Mouse (Mus musculus) thymus, postnatal 36 days (tissue): ENCODE data around the gene Brcc3.

Experiments used
- DNase-seq, 2 experiments: peaks; one replicate each; pipeline ENCODE4 v3.0.0; 2022; ENCODE audit warnings: mixed read lengths in 2 of 2

The Brcc3 gene

DNA sequence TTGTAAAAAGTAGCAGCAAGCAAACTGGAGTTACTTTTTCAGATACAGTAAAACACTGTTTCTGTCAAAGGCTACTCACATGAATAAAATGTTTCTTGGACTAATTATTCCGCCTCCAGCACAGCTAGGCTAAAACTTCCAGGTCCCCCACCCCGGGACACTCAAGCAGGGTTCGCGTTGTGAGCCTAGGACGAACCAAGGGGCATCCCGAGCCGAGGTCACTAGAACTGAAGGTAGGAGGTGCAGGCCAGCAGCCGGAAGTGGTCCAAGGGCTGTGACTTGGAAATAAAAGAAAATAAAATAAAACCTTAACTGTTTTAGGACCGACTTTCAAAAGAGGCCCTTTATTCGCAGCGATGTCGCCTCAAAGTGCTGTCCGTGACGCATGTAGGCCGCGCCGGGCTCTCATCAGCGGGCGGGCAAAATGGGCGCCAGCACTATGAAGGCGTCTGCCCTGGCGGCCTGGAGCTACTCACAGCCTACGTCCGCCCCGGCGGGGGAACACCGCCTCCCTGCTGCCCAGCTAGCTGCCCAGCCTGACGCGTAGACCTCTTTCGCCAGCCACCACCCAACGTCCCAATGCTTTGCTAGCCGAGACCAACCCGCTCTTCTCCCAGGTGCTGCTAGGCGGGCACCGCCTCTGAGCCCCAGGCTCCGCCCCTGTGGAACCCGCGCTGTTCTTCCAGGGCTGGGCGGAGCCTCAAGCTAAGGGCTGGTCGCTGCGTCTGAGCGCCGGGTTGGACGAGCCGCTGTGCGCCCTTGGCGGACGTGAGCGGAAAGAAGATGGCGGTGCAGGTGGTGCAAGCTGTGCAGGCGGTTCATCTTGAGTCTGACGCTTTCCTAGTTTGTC, at the start of gene Brcc3, which contains the start of the genes Cmc4 and Mtcp1:
Gene Brcc3 (plus strand): TSS at position 693 of the 850 bp plus-strand sequence.
Gene Cmc4 (minus strand): TSS at position 649 of the 850 bp plus-strand sequence.
Gene Mtcp1 (minus strand): TSS at position 653 of the 850 bp plus-strand sequence.
- DNase-seq = peak; percentile 83 to 91

DNA sequence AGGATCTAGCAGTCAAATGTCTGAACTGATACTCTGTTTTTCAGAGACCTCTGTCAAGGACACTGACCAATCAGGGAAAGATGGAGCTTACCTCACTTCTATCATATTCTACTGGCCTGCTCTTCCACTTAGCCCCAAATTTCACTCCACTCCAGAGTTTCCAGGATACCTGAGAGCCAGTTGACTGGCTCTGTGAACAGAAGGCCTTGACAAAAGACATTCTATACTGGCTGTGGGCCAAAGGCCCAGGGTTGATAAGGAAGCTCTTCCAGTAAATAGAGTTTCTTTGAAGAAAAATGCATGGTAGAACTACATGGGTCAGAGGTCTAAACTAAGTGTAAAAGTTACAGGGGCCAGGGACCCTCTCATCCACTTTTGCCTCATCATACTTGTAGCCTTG, 46.2 kb upstream of the Brcc3 start:
- no peak for DNase-seq

DNA sequence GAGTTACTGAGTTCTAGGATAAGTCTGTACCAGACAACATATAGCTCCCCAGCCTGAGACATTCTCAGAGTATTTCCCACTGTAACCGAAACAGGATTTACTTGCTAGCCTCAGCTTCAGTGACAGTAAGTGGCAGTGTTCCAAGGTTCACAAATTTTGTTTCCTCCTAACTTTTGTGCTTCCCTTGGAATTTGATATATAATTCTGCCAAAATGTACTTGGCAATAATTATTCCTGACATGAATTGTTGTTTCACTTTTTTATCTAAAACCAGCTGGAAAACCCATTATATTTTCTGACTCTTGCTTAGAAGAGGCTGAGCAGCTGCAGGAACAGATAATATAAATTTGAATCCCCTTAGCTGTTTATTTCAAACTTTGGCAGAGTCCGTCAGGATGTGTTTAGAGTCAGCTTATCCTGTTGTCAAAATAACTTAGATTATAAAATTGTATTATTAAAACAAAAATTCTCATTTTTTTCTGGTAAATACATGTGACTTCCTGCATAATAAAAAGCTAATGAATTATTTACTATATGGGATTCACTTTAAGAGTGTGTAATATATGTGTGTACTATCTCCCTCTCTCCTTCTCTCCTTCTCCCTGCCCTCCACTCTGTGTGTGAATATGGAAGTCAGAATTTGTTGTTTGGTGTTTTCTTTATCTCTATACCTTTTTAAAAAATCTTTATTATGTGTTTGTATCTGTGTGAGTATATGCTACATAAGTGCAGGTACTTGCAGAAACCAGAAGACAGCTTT, 43.6 kb upstream of the Brcc3 start:
- DNase-seq = no peak

DNA sequence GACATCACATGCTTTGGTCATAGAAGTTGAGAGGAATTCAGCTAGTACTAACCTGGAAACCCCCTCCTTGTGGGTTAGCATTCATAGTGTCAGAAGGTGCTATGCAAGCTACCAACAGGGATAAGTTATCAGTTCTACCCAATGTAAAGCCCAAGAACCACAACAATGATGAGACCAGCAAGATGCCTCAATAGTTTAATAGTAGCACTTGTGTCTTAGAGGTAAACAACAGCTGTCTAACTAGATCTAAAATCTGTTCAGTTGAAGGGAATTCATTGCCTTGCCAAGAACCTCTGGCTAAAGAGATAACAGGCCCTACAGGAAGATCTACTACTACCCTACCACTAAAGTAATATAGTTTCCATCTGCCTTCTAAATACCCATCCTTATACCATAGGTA, 39.6 kb upstream of the Brcc3 start:
- no peak for DNase-seq

DNA sequence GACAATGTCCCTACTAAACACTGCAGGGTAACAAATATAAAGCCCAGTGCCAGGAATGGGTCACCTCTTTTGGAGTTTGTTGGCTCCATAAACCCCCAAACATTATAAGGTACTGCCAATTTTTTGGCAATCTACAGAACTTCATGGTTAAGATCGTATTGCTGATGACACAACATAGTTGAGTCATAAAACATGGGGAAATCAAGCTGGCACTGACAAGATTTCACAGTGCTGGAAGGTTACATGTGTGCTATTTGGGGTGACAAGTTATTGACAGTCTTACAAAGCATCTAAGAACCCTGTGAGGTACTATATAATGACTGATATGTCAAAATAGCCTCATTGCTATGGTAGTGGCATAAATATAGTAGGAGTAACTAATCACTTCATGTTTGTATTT, 35.3 kb upstream of the Brcc3 start:
- DNase-seq = no peak

DNA sequence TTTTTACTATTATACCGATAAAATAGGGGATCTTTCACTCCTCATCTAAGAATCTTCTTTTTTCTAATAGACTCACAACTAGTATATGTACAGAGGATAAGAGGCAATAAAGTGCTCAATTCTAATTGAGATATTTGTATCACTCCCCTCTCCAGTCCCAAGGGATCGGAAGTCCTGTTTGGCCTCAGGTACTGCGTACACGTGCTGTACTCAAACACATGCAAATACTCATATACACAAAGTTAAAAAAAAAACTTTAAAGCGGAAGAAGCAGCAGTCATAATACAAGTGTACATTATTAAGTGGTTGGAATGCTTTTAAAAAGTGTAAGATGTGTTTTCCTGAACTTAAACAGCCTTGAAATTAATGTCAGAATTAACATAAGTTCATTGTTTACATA, 34.7 kb upstream of the Brcc3 start:
- DNase-seq = no peak

DNA sequence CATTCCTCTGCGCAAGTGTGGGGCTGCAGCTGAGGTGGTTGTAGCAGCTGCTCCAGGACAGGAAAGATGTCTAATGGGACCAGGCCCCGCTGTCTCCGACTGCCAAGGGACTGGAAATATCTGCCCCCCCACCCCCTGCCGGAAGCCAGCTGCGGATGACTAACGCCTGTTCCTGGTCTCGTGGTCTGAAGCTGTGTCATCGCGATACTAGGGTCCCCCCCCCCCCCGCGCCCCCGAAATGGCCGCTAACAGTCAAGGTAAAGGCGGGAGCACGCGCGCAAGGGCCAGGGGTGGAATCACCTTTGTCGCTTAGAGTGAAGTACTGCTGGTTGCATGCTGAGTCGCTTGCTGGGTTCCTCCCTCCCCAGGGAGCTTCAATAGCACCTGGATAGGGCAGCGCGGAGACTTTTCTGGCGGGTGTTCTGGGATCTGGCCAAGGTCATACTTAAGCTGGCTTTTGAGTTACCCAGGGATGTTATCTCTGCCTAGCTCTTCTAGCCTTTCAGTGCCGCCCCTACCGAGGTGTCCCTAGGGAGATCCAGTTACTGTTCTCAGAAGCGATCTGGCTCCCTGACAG, 34.1 kb upstream of the Brcc3 start, which contains the start of the genes Fundc2 and F8:
Gene Fundc2 (plus strand): TSS at position 205 of the 577 bp plus-strand sequence.
Gene F8 (minus strand): TSS at position 421 of the 577 bp plus-strand sequence.
- DNase-seq = peak; percentile 66 to 77

DNA sequence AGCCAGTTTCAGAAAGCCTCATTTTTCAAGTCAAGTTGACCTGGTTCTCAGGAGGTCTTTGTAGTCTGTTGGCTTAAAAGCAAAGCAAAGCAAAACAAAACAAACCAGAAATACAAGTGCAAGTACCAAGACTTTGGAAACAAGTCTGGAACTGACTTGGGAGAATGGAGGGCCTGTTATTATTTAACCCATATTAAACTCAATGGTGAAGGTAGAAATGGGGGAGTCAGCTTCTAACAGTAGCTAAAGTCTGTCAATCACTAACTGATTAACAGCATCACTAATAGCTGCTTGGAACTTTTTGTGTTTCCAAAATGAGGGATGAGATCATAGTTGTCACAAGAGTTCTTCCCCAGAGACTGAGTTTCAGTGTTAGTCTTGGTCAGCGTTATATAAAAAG, 17.0 kb upstream of the Brcc3 start:
- no peak for DNase-seq

DNA sequence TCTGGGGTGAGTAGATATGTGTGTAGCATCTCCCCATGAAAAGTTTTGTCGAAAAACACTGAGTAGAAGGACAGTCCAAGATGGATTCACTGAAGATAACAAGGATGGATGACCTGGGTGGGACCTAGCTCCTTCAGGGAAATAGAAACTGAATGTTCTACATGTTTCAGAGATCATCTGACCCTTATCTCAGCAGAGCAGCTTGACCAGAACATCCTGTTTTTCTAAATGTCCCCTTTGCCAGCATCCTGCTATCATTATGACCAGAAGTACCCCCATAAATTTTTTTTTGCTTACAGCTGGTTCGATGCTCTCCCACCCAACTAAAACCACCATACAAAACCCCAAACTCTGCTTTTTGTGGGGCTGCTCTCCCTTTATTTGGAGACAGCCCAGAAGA, 13.8 kb upstream of the Brcc3 start:
- no peak for DNase-seq

DNA sequence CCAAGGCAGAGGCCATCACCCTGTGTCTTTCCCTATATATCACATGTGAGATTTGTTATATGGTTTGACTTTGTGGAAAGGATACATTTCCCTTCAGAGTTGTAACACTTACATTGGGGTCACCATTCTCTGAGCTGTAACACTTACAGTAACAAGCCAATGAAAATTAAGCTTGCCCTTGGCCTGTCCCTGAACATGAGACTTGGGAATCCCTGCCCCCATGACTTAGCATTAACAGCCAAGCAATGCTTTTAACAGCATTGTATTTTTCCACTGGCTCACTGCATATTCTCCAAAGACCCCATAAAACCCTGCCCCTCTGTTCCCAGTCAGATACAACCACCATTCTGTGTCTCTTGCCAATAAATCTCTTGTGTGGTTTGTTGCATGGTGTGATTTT, 13.1 kb upstream of the Brcc3 start:
- DNase-seq = no peak

DNA sequence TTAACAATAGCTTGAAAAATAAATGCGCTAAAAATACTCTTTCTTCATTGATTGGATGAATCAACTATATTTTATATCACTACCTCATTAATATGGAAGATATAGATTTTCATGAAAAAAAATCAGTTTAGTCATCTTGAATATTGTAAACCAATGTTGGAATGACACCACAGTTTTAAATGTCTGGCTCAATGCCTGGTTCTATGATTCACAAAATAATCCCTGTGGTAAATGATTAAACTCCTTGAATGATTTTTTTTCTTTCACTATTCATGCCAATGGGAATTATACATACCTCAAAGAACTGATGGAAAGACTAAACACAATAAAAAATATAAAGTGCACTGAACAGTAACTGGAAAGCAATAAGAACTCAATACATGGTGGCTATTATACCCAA, 6.7 kb upstream of the Brcc3 start:
- DNase-seq = no peak

DNA sequence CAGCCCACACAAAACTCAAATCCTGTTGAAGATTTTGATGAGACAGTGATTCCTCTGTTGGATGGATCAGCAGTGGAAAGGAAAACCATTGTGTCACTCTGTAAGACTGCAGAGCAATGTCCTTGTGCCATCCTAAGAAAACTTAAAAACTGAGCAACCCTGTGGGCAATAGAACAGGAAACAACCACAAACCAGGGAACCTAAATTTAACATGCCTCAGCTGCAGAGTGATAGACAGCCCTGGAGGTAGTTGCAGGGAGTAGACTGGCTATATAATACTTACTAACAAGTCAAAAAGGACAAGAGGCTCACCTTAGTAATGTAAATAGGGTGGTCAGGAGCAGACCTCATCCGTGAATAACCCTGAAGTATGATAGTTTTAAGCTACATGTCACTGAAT, 38.2 kb downstream of the Brcc3 start:
- DNase-seq = no peak

DNA sequence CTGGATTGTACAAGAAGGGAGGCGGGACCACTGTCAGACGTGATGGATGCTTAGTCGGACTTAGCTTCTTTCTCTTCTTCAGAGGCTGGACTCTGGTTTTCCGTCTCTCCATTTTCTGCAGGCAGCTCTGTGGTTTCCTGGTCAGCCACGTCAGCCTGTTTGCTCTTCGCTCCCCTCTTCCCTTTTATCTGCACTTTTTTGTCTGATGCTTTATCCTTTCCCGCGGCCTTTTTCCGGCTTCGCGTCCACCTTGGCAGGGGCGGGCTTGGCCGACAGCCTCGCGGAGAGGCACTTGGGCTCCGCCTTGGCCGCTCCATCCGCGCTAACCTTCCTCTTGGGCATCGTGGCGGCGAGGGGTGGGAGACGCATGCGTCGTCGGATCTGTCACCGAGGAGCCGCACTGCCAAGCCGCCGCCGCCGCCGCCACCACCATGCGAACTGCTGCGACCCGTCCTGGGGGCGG, 58.8 kb downstream of the Brcc3 start:
- peak; percentile 10 to 26 for DNase-seq

DNA sequence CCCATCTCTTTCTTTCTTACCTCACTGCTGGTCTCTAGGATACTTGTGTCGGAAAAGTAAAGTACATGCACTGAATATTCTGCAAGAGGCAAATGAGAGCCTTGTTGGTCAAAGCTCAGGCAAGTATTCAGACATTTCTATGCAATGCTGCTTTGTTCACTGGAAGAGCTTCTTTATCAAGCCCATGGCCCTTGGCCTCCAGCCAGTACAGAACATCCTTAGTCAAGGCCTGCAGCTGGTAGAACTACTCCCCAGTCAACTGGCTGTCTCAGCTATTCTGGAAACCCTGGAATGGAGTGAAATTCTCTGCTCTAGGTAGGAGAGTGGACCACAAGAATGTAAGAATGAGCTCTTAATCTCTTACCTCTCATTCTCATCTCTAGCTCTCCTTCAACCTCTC, 73.5 kb downstream of the Brcc3 start:
- no peak for DNase-seq
